Mouse (Mus musculus) monocyte, adult 5-6 weeks (primary cell): ENCODE measurements at regions not wholly inside any gene's neighbourhood (a gene's known extent, or its start where the extent isn't known, plus 50 kb on each side); places are given as distances from the start of the nearest gene placed in this dataset.

Experiments used
- ATAC-seq: fragments of 153-309, 156-312 bp; replicated peaks from 2 replicates; pipeline ENCODE4 v1.8.0; 2017; ENCODE audit warnings: mild to moderate bottlenecking; ENCODE audit not compliant: low TSS enrichment, insufficient number of reproducible peaks, severe bottlenecking, poor library complexity, low FRiP score

- ATAC-seq = no peak
These were observed 489.1 kb upstream of the Gm19410 start for GRCm38 (mm10) chr8:35276460-35276859.

DNA sequence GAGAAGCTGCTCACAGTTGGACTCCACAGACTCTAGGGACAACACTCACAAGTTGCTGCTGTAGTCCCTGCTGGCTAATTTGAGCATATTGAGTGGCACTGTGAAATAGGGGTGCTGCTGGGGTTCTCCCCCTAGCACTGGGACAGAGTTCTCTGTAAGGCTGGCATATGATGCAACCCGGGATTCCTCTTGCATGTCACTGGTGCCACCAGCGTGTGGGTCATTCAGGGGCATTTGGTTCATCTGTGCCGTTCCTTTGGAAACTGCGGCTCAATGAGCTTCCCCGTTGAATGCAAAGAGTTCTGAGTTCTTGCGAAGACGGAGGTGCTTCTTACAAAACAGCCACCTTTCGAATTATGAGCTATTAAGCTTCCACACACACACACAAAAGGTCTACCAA lies 486.6 kb upstream of the Gm19410 start:
- ATAC-seq = no peak

GRCm38 (mm10) chr8:35280741-35281140 lies 484.8 kb upstream of the Gm19410 start:
- ATAC-seq = no peak

- ATAC-seq = no peak
These were observed 482.2 kb upstream of the Gm19410 start for GRCm38 (mm10) chr8:35283366-35283765.

- ATAC-seq = no peak
These were observed 476.6 kb upstream of the Gm19410 start for GRCm38 (mm10) chr8:35289018-35289417.

GRCm38 (mm10) chr8:35289967-35290366 lies 475.6 kb upstream of the Gm19410 start:
- ATAC-seq = no peak

- no peak for ATAC-seq
These were observed 472.0 kb upstream of the Gm19410 start for GRCm38 (mm10) chr8:35293437-35294126.

- ATAC-seq = no peak
These were observed 468.7 kb upstream of the Gm19410 start for GRCm38 (mm10) chr8:35296936-35297335.

- no peak for ATAC-seq
These were observed 466.5 kb upstream of the Gm19410 start for GRCm38 (mm10) chr8:35299088-35299487.

- no peak for ATAC-seq
These were observed 465.2 kb upstream of the Gm19410 start for GRCm38 (mm10) chr8:35300359-35300758.

- no peak for ATAC-seq
These were observed 464.6 kb upstream of the Gm19410 start for GRCm38 (mm10) chr8:35300881-35301521.

DNA sequence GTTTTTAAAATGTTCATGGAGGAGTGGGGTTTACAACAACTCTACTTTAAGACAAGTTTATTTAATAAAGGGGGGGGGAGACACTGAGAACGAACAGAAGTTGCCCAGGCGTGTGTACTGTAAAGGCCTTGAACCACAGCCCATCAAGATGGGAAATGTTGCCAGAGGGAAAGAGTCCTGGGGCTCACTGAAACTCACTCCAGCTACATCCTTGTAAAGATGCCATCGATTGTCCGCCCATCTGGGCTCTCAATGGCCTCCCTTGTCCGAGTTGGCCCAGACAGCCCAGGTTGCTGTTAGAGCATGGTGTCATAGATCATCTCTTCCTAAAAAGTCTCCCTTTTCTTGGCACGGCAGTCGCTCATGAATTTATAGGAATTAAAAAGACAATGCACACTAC lies 462.7 kb upstream of the Gm19410 start:
- ATAC-seq = no peak

- no peak for ATAC-seq
These were observed 444.2 kb upstream of the Gm19410 start for GRCm38 (mm10) chr8:35321270-35321865.

GRCm38 (mm10) chr8:35323180-35323975 lies 442.2 kb upstream of the Gm19410 start:
- ATAC-seq = no peak
